Mouse (Mus musculus) cortical plate, adult 2 months (tissue): ENCODE results near the gene Mex3d.

Experiments
- CTCF ChIP-seq: fragments of 200-500 bp; IDR thresholded peaks from 2 replicates; pipeline ENCODE4 v1.5.1; 2011; ENCODE audit warnings: mild to moderate bottlenecking, control low read depth, low read length; ENCODE audit not compliant: insufficient read depth; ENCODE audit errors: extremely low read depth
- POLR2A ChIP-seq: fragments of 200-500 bp; IDR thresholded peaks from 2 replicates; pipeline ENCODE4 v1.6.1; 2011; ENCODE audit warnings: mild to moderate bottlenecking, low read length, control low read depth; ENCODE audit not compliant: insufficient read depth; ENCODE audit errors: extremely low read depth

GRCm38 (mm10) chr10:80331636-80332524, 55.6 kb downstream of the Mex3d start:
- no peak for TF ChIP-seq POLR2A
- TF ChIP-seq CTCF, result no peak
